Mouse (Mus musculus) forebrain, embryonic 12.5 days (tissue): Measurements from ENCODE around the gene Cdk5. TPM values are rescaled to one million over a fixed set of nuclear protein-coding genes. Genes with fewer than 3 reads are reported as not detected.
A peak's percentile ranks its signal among the peaks of the same experiment; 100 is the strongest.

Source experiments
- ATAC-seq: fragments of 200-750 bp; cut with Nextera tagmentation; 2 replicates; pipeline ENCODE4 v1.8.0; 2017; ENCODE audit warnings: moderate TSS enrichment; ENCODE audit not compliant: low FRiP score
- H3K27ac ChIP-seq: fragments of 300-500 bp; sonication (generic); 2 replicates; pipeline ENCODE4 v1.5.1; 2016; ENCODE audit warnings: mild to moderate bottlenecking
- H3K27me3 ChIP-seq: fragments of 300-500 bp; sonication (generic); 2 replicates; pipeline ENCODE4 v1.6.1; 2016; ENCODE audit warnings: mild to moderate bottlenecking
- H3K36me3 ChIP-seq: fragments of 300-500 bp; sonication (generic); replicated peaks from 2 replicates; pipeline ENCODE4 v1.6.1; 2016; ENCODE audit warnings: mild to moderate bottlenecking
- H3K4me1 ChIP-seq: fragments of 300-500 bp; sonication (generic); 2 replicates; pipeline ENCODE4 v1.6.1; 2016
- H3K4me2 ChIP-seq: fragments of 300-500 bp; sonication (generic); 2 replicates; pipeline ENCODE4 v1.6.1; 2016; ENCODE audit warnings: mild to moderate bottlenecking, moderate library complexity
- H3K4me3 ChIP-seq: fragments of 300-500 bp; sonication (generic); replicated peaks from 2 replicates; pipeline ENCODE4 v1.5.1; 2016; ENCODE audit warnings: mild to moderate bottlenecking
- H3K9ac ChIP-seq: fragments of 300-500 bp; sonication (generic); 2 replicates; pipeline ENCODE4 v1.6.1; 2016; ENCODE audit warnings: mild to moderate bottlenecking
- H3K9me3 ChIP-seq: fragments of 300-500 bp; sonication (generic); 2 replicates; pipeline ENCODE4 v1.6.1; 2016
- WGBS: fragments of 180-500 bp; shearing (Covaris S2); methylation state at CpG from one replicate; pipeline ENCODE4 v1.1.7; 2016; 5-methylcytosine and 5-hydroxymethylcytosine counted together
- polyA plus RNA-seq: library from polyadenylated mRNA; unstranded; fragments of >200 nt; fragmentation: Nextera tagmentation; extraction: Ambion mirVana; gene quantifications from 2 replicates; pipeline ENCODE4 v1.2.1, GENCODE M21; 2016

Cdk5 gene
- polyA plus RNA-seq, 1 experiment from 2014 or later = 63.7 TPM

- H3K4me3 ChIP-seq = peak within 1 kb of the TSS; percentile 66
- H3K4me1 ChIP-seq = peaks cover 47% of the 10 kb centered on the region
- H3K4me2 ChIP-seq = peak within 1 kb of the TSS; percentile 88
- 3% methylated on average over 34 of the region's 34 CpGs for WGBS
- peaks cover 10% of the 10 kb centered on the region; the same call in 1 of the 2 replicates for H3K36me3 ChIP-seq
- peak; percentile 39 for ATAC-seq
- peaks cover 14% of the 10 kb centered on the region for H3K27me3 ChIP-seq
- no peaks in the 10 kb centered on the region for H3K9me3 ChIP-seq
- peak within 1 kb of the TSS; percentile 56; the same call in 1 of the 2 replicates for H3K27ac ChIP-seq
- peak within 1 kb of the TSS; percentile 72 for H3K9ac ChIP-seq
Measured at GRCm38 (mm10) chr5:24447624-24448298, 24.4 kb upstream of the Cdk5 start, which contains the start of gene Tmub1. Gene Tmub1, minus strand, starts transcription at chr5:24447854.

DNA sequence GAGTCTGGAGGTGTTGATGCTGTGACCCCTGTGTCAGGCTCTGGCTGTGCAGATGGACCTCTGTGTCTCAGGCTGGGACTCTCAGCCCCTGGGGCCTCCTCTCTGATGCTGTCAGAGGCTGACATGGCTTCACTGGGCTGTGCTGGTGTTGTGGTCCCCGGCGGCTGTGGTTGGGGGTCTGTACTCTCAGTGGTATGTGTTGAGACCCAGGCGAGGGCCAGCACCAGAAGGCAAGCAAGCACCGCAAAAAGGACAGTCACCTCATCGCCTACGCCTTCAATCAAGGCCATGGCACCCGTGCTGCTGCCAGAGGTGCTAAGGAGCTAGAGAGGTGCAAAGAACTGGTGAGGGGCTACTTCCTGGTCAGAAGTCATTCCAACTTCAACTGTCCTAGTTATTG, 23.3 kb upstream of the Cdk5 start:
- 0 out of 2 replicates have a peak overlapping the region, but pooled peaks have one; percentile 66 for H3K4me3 ChIP-seq
- H3K27ac ChIP-seq = no peak overlapping the region
- H3K27me3 ChIP-seq = peaks cover 14% of the 10 kb centered on the region
- no peak for ATAC-seq
- no peaks in the 10 kb centered on the region for H3K9me3 ChIP-seq
- H3K9ac ChIP-seq = no peak overlapping the region
- peaks cover 45% of the 10 kb centered on the region for H3K4me1 ChIP-seq
- peaks cover 21% of the 10 kb centered on the region for H3K36me3 ChIP-seq
- WGBS = 95% methylated on average over 7 of the region's 7 CpGs
- peak overlapping the region; percentile 88; the same call in 1 of the 2 replicates for H3K4me2 ChIP-seq

GRCm38 (mm10) chr5:24445428-24446080, 22.2 kb upstream of the Cdk5 start:
- WGBS = 59% methylated on average over 20 of the region's 20 CpGs

GRCm38 (mm10) chr5:24444746-24445427, 21.6 kb upstream of the Cdk5 start, which contains the start of gene Fastk:
Gene Fastk, minus strand, starts transcription at chr5:24445287.
- Histone ChIP-seq H3K9me3 (no peaks in the 10 kb centered on the region), H3K27me3 (peaks cover 10% of the 10 kb centered on the region), H3K4me2 (peak within 1 kb of the TSS; percentile 92), H3K4me1 (peaks cover 37% of the 10 kb centered on the region), H3K4me3 (peak within 1 kb of the TSS; percentile 97), H3K9ac (peak within 1 kb of the TSS; percentile 97), H3K36me3 (peaks cover 38% of the 10 kb centered on the region), H3K27ac (peak within 1 kb of the TSS; percentile 90)
- ATAC-seq = peak; percentile 87
- WGBS = under 1% methylated on average over 60 of the region's 60 CpGs

More at GRCm38 (mm10) chr5:24445428-24446080, 22.2 kb upstream of the Cdk5 start:
- peaks cover 14% of the 10 kb centered on the region for H3K27me3 ChIP-seq
- no peak for ATAC-seq
- H3K9ac ChIP-seq = peak overlapping the region; percentile 97
- peak overlapping the region; percentile 92 for H3K4me2 ChIP-seq
- H3K4me3 ChIP-seq = peak overlapping the region; percentile 97
- peaks cover 37% of the 10 kb centered on the region for H3K4me1 ChIP-seq
- peak overlapping the region; percentile 90 for H3K27ac ChIP-seq
- peaks cover 31% of the 10 kb centered on the region for H3K36me3 ChIP-seq
- H3K9me3 ChIP-seq = no peaks in the 10 kb centered on the region

DNA sequence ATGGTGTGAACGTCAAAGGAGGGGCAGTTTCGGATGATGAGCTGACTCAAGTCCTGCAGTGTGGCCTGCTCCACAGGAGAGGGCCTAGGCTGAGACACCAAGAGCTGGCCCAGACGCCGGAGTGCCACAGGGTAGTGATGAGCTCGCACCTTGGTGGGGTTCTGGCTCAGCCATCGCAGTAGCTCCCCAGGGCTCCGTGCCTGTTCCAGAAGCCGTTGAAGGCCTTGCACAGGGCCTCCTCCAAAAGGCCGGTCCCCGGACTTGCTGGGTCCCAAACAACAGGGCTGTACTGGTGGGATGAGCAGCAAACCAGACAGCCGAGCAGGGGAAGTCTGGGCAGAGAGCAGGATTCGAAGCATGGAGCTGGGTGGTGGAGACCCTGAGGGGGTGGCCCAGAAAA, 20.6 kb upstream of the Cdk5 start:
- H3K9ac ChIP-seq = peak overlapping the region; percentile 97; the same call in 1 of the 2 replicates
- no peak for ATAC-seq
- peaks cover 37% of the 10 kb centered on the region for H3K4me1 ChIP-seq
- H3K27ac ChIP-seq = no peak overlapping the region
- H3K9me3 ChIP-seq = no peaks in the 10 kb centered on the region
- 86% methylated on average over 12 of the region's 12 CpGs for WGBS
- H3K36me3 ChIP-seq = peaks cover 48% of the 10 kb centered on the region
- H3K27me3 ChIP-seq = peaks cover 6% of the 10 kb centered on the region; the same call in 1 of the 2 replicates
- H3K4me2 ChIP-seq = peak overlapping the region; percentile 92
- peak overlapping the region; percentile 97 for H3K4me3 ChIP-seq

DNA sequence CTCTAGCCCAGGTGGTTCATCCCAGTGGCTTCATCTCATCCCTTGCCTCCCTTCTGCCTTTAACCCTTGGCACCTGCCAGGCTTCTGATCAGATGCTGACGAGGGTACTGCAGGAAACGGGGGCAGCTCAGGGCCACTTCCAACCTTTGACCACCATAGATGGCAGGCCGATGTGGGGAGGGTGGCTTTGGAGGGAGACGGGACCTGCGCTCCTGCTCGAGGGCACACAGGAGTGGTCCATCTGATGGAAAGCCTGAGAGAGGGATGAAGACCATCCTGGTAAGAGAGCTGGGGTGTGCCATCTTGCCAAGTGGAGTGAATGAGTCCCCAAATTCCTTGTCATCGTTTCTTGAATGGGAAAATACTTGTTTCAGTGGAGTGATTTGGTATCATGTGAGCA, 19.9 kb upstream of the Cdk5 start:
- 92% methylated on average over 7 of the region's 7 CpGs for WGBS
- H3K4me1 ChIP-seq = peaks cover 37% of the 10 kb centered on the region

DNA sequence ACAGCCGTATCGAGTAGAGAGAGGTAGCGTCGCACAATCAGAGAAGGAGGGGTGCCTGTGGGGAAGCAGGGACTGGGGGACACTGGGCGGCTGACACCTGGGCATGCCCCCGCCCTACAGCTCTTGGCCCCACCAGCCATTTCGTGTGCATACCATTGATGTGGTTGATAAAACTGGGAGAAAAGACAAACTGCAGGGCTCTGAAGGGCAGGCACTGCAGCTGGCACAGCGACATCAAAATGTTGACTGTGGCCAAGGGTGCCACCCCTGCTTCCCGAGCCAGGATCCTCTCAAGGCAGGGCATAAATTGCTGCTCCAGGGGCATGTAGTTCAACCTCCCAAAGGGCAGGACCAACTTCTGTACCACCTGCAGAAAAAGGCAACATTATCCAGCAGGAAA, 18.7 kb upstream of the Cdk5 start:
- Histone ChIP-seq H3K4me1 (peaks cover 25% of the 10 kb centered on the region), H3K4me3 (no peak overlapping the region), H3K27me3 (no peaks in the 10 kb centered on the region), H3K36me3 (peaks cover 53% of the 10 kb centered on the region), H3K4me2 (no peak overlapping the region), H3K27ac (no peak overlapping the region), H3K9me3 (no peaks in the 10 kb centered on the region), H3K9ac (no peak overlapping the region)
- WGBS = 94% methylated on average over 9 of the region's 9 CpGs
- ATAC-seq = no peak

More for the DNA sequence above, 19.9 kb upstream of the Cdk5 start:
- Histone ChIP-seq H3K4me2 (no peak overlapping the region), H3K27ac (no peak overlapping the region), H3K4me3 (no peak overlapping the region), H3K27me3 (no peaks in the 10 kb centered on the region), H3K9me3 (no peaks in the 10 kb centered on the region), H3K9ac (no peak overlapping the region), H3K36me3 (peaks cover 53% of the 10 kb centered on the region)
- ATAC-seq = no peak

DNA sequence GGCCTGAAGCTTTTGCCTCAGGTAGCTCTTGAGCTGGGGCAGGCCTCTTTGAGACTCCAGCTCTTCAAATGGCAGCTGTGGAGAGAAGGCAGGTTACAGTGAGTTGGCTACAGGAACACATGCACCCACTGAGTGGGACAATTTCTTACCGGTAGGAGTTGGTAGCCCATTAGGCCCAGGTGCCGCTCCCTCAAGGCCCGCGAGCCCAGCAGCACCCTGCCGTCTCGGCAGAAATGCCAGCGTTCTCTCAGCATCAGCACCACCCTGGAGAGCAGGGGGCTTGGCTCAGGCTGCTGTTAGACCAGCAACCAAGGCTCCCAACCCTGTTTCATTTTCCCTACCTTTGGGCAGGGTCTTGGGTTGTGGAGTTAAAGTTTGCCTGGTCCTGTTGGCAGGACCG, 17.9 kb upstream of the Cdk5 start:
- no peaks in the 10 kb centered on the region for H3K27me3 ChIP-seq
- H3K9ac ChIP-seq = no peak overlapping the region
- ATAC-seq = no peak
- peaks cover 58% of the 10 kb centered on the region for H3K36me3 ChIP-seq
- H3K9me3 ChIP-seq = no peaks in the 10 kb centered on the region
- peaks cover 21% of the 10 kb centered on the region for H3K4me1 ChIP-seq
- H3K4me3 ChIP-seq = no peak overlapping the region
- H3K27ac ChIP-seq = no peak overlapping the region
- 88% methylated on average over 8 of the region's 8 CpGs for WGBS
- no peak overlapping the region for H3K4me2 ChIP-seq

DNA sequence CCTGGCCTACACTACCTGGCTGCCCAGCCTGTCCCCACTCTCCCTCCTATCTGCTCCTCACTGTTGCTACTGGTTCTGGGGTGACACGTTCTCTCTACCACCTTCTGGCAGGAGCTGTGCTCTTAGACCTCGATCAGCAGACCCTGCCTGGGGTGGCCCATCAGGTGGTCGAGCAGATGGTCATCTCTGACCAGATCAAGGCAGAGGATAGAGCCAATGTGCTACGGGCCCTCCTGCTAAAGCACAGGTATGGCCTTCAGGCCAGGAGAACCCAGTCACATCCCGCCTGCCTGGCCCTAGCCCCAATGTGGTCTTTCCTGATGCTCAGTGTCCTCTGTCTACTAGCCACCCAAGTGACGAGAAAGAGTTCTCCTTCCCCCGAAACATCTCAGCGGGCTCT, 10.7 kb upstream of the Cdk5 start:
- peaks cover 73% of the 10 kb centered on the region for H3K36me3 ChIP-seq
- no peak overlapping the region for H3K27ac ChIP-seq
- 86% methylated on average over 8 of the region's 8 CpGs for whole genome bisulfite sequencing
- no peak for ATAC-seq
- H3K4me1 ChIP-seq = peaks cover under 1% of the 10 kb centered on the region; the same call in 1 of the 2 replicates
- no peak overlapping the region for H3K4me2 ChIP-seq
- no peak overlapping the region for H3K4me3 ChIP-seq
- H3K9ac ChIP-seq = no peak overlapping the region
- no peaks in the 10 kb centered on the region for H3K9me3 ChIP-seq
- no peaks in the 10 kb centered on the region for H3K27me3 ChIP-seq

GRCm38 (mm10) chr5:24428596-24428995, 5.3 kb upstream of the Cdk5 start:
- H3K27me3 ChIP-seq = peaks cover 22% of the 10 kb centered on the region
- H3K9me3 ChIP-seq = no peaks in the 10 kb centered on the region
- peaks cover 37% of the 10 kb centered on the region for H3K36me3 ChIP-seq
- H3K4me2 ChIP-seq = 0 out of 2 replicates have a peak overlapping the region, but pooled peaks have one; percentile 87
- peak overlapping the region; percentile 25; the same call in 1 of the 2 replicates for H3K9ac ChIP-seq
- WGBS = 16% methylated on average over 9 of the region's 9 CpGs
- peaks cover 49% of the 10 kb centered on the region for H3K4me1 ChIP-seq
- H3K27ac ChIP-seq = 0 out of 2 replicates have a peak overlapping the region, but pooled peaks have one; percentile 25
- no peak for ATAC-seq
- H3K4me3 ChIP-seq = no peak overlapping the region

- 4% methylated on average over 15 of the region's 15 CpGs for WGBS
- Histone ChIP-seq H3K4me1 (peaks cover 50% of the 10 kb centered on the region), H3K4me2 (peak overlapping the region; percentile 87), H3K9me3 (no peaks in the 10 kb centered on the region), H3K4me3 (no peak overlapping the region; the same call in 1 of the 2 replicates), H3K9ac (peak overlapping the region; percentile 25; the same call in 1 of the 2 replicates), H3K27me3 (peaks cover 22% of the 10 kb centered on the region), H3K27ac (0 out of 2 replicates have a peak overlapping the region, but pooled peaks have one; percentile 31), H3K36me3 (peaks cover 35% of the 10 kb centered on the region)
- ATAC-seq = no peak
Measured at GRCm38 (mm10) chr5:24427981-24428402, 4.7 kb upstream of the Cdk5 start.

GRCm38 (mm10) chr5:24427285-24427633, 3.9 kb upstream of the Cdk5 start:
- WGBS = 13% methylated on average over 12 of the region's 12 CpGs
- no peak for ATAC-seq
- no peaks in the 10 kb centered on the region for H3K9me3 ChIP-seq
- peak overlapping the region; percentile 33 for H3K9ac ChIP-seq
- H3K27me3 ChIP-seq = peaks cover 22% of the 10 kb centered on the region
- H3K36me3 ChIP-seq = peaks cover 28% of the 10 kb centered on the region
- H3K4me3 ChIP-seq = 0 out of 2 replicates have a peak overlapping the region, but pooled peaks have one; percentile 2
- H3K4me1 ChIP-seq = peaks cover 58% of the 10 kb centered on the region
- H3K4me2 ChIP-seq = peak overlapping the region; percentile 87
- H3K27ac ChIP-seq = no peak overlapping the region
